Mouse (Mus musculus) embryonic facial prominence, embryonic 13.5 days (tissue): ENCODE data around the gene Mtr. TPM values are rescaled to one million over a fixed set of nuclear protein-coding genes. Genes with fewer than 3 reads are reported as not detected.

ENCODE experiments used
- ATAC-seq: fragments of 200-750 bp; cut with Nextera tagmentation; 2 replicates; pipeline ENCODE4 v1.8.0; 2017; ENCODE audit warnings: low read depth; ENCODE audit not compliant: insufficient number of reproducible peaks, insufficient read depth, low FRiP score, low TSS enrichment
- H3K27ac ChIP-seq: fragments of 300-500 bp; sonication (generic); 2 replicates; pipeline ENCODE4 v1.5.1; 2015; ENCODE audit warnings: moderate library complexity, mild to moderate bottlenecking, inconsistent platforms
- H3K27me3 ChIP-seq: fragments of 300-500 bp; sonication (generic); 2 replicates; pipeline ENCODE4 v1.6.1; 2015; ENCODE audit warnings: mild to moderate bottlenecking, inconsistent platforms
- H3K36me3 ChIP-seq: fragments of 300-500 bp; sonication (generic); 2 replicates; pipeline ENCODE4 v1.6.1; 2015; ENCODE audit warnings: mild to moderate bottlenecking, inconsistent platforms
- H3K4me1 ChIP-seq: fragments of 300-500 bp; sonication (generic); 2 replicates; pipeline ENCODE4 v1.6.1; 2015; ENCODE audit warnings: inconsistent platforms
- H3K4me2 ChIP-seq: fragments of 300-500 bp; sonication (generic); 2 replicates; pipeline ENCODE4 v1.6.1; 2015; ENCODE audit warnings: moderate library complexity, mild to moderate bottlenecking, inconsistent platforms
- H3K4me3 ChIP-seq: fragments of 300-500 bp; sonication (generic); 2 replicates; pipeline ENCODE4 v1.5.1; 2015; ENCODE audit warnings: mild to moderate bottlenecking, inconsistent platforms
- H3K9ac ChIP-seq: fragments of 300-500 bp; sonication (generic); 2 replicates; pipeline ENCODE4 v1.6.1; 2015; ENCODE audit warnings: mild to moderate bottlenecking, inconsistent platforms
- H3K9me3 ChIP-seq: fragments of 300-500 bp; sonication (generic); 2 replicates; pipeline ENCODE4 v1.6.1; 2016; ENCODE audit warnings: inconsistent platforms
- WGBS: fragments of 180-500 bp; shearing (Covaris S2); methylation state at CpG from one replicate; pipeline ENCODE4 v1.1.7; 2015; ENCODE audit warnings: mixed read lengths; 5-methylcytosine and 5-hydroxymethylcytosine counted together
- polyA plus RNA-seq: library from polyadenylated mRNA; unstranded; fragments of >200 nt; fragmentation: Nextera tagmentation; extraction: Ambion mirVana; gene quantifications from 2 replicates; pipeline ENCODE4 v1.2.1, GENCODE M21; 2015

Mtr gene
- polyA plus RNA-seq, 1 experiment from 2014 or later = 15.5 TPM

DNA sequence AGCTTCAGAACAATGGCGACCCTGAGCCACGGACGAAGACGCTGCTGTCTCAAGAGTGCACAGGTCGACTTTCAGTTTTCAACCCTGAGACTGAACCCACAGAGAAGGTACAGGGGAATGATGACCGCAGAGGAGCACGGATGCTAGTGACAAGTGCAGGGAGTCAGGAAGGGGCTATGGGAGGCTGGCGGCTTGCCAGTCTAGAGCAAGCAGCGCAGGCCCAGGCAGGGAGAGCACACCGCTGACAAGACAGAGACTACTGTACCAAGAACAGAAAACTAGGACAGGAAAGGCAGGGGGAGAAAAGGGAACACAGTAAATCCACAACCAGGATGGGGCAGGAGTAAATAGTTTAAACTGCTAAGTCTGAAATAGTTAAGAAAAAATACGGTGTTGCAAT lies 69.1 kb downstream of the Mtr start:
- H3K36me3 ChIP-seq = peaks cover 67% of the 10 kb centered on the region
- no peak overlapping the region for H3K27ac ChIP-seq

DNA sequence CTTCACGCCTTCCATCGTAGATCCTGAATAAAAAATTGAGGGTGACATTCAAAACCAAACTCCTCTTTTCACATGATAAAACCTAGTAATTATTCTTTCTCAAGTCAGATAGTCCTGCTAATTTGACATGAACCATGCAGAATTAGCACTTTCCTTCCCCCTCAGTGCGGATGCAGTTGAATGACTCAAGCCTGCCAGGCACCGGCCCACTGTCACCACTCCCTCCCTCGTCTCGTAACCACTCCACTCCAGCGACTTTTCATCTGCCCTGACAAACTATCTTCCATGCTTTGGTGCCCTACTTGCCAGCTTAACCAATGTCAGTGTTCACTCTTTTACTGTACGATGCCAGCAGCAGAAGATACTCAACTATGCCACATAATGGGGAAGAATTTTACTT lies 78.4 kb downstream of the Mtr start:
- no peaks in the 10 kb centered on the region for H3K9me3 ChIP-seq
- H3K4me3 ChIP-seq = no peak overlapping the region
- H3K27me3 ChIP-seq = no peaks in the 10 kb centered on the region
- 68% methylated on average over 8 of the region's 8 CpGs for WGBS
- no peak overlapping the region for H3K4me2 ChIP-seq
- no peak for ATAC-seq
- H3K27ac ChIP-seq = no peak overlapping the region
- H3K9ac ChIP-seq = no peak overlapping the region
- H3K36me3 ChIP-seq = peaks cover 15% of the 10 kb centered on the region
- no peaks in the 10 kb centered on the region for H3K4me1 ChIP-seq

More for the DNA sequence above, 69.1 kb downstream of the Mtr start:
- no peak overlapping the region for H3K9ac ChIP-seq
- no peak overlapping the region for H3K4me2 ChIP-seq
- 83% methylated on average over 11 of the region's 11 CpGs for WGBS
- no peaks in the 10 kb centered on the region for H3K9me3 ChIP-seq
- no peak overlapping the region for H3K4me3 ChIP-seq
- no peak for ATAC-seq
- H3K4me1 ChIP-seq = no peaks in the 10 kb centered on the region
- H3K27me3 ChIP-seq = no peaks in the 10 kb centered on the region

DNA sequence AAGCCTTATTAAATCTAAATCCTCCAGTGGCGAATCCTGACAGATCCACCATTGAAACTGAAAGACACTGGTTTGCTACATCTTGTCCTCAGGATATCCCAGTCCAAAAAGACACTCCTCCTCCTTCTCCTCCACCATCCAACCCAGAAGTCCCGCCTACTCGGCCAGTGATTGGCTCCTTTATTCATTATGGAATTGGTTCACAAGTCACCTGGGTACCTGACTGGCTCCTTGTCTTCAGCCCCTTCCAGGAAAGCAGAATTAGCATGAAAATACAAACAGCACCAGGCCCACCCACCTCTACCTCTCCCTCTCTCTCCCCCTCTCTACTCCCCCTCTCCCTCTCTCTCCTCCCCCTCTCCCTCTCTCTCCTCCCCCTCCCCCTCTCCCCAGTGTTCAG lies 81.2 kb downstream of the Mtr start:
- Histone ChIP-seq H3K27ac (no peak overlapping the region), H3K27me3 (no peaks in the 10 kb centered on the region), H3K4me3 (no peak overlapping the region), H3K9me3 (no peaks in the 10 kb centered on the region), H3K4me1 (no peaks in the 10 kb centered on the region), H3K4me2 (peak overlapping the region; percentile 21; the same call in 1 of the 2 replicates), H3K9ac (no peak overlapping the region), H3K36me3 (peaks cover 4% of the 10 kb centered on the region; the same call in 1 of the 2 replicates)
- ATAC-seq = no peak
- WGBS = 24% methylated on average over 3 of the region's 3 CpGs

DNA sequence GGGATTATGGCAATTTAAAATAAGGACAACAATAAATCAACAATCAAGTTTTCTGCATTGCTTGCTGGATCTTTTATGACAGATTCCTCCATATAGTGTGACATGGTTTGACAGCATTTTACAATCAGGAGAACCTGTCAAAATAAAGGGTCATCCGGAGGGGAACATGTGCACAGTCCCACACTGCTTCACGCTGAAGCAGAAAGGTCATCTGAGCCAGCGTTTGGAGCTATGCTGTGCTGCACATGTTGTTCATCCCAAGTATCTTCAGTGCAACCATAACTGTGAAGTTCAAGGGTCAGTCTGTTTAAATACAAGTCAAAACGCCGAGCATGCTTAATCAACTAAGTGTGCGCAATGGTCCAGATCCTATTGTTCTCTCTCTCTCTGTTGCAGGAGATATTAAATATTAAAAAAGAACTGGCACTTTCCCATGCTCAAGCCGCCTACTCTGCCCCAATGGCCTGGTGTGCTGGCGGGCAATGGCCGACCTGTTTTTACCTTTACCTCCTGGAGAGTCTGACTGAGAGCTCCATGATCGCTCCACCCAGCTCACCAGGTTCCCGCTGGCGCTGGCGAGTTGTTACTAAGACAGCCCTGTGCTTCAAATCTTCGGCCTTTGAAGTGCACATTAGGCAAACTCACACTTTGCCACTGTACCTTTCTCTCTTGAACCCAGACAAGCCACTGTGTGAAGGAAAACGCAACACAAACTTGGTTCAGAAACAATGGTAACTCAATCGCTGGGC lies 81.8 kb downstream of the Mtr start:
- no peak overlapping the region for H3K27ac ChIP-seq
- 35% methylated on average over 16 of the region's 16 CpGs for WGBS
- no peak overlapping the region for H3K9ac ChIP-seq
- H3K4me2 ChIP-seq = peak overlapping the region; percentile 21; the same call in 1 of the 2 replicates
- H3K36me3 ChIP-seq = peaks cover 4% of the 10 kb centered on the region; the same call in 1 of the 2 replicates
- H3K9me3 ChIP-seq = no peaks in the 10 kb centered on the region
- no peaks in the 10 kb centered on the region for H3K4me1 ChIP-seq
- H3K27me3 ChIP-seq = no peaks in the 10 kb centered on the region
- H3K4me3 ChIP-seq = no peak overlapping the region
- no peak for ATAC-seq

DNA sequence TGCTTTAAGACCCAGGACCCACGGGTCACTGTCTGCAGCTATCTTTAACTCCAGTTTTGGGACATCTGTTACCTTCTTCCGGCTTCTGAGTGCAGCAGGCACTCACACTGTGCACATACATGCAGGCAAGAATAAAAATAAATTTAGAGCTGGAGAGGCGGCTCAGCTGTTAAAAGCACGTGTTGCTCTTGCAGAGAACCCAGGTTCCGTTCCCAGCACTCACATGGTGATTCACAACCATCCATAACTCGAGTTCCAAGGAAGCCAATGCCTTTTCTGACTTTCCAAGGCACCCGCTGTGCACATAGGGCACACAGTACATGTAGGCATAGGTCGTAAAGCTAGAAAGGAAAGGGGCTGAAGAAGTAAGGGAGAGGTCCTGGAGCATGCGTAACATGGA lies 90.6 kb downstream of the Mtr start:
- no peaks in the 10 kb centered on the region for H3K27me3 ChIP-seq

DNA sequence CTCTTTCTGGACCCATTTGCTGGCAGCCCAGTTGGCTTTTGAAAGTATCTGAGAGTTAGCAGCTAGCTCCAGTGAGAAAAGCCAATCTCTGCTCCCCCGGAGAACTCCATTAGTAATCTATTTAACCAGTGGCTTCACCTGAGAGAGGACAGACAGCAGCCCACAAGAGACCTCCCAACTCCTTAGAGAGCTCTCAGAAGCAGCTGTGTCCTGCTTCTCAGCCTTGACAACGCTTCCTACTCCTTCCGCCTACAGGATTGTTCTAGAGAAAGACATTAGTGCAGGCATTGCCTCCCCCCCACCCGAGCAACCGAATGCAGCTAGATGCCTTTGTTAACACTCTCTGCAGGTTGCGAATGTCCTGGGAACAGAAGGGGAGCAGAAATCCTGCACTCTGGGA lies 91.5 kb downstream of the Mtr start:
- WGBS = 39% methylated on average over 6 of the region's 6 CpGs
- H3K4me1 ChIP-seq = no peaks in the 10 kb centered on the region
- no peaks in the 10 kb centered on the region for H3K27me3 ChIP-seq
- H3K9me3 ChIP-seq = no peaks in the 10 kb centered on the region
- no peak overlapping the region for H3K4me2 ChIP-seq
- no peak overlapping the region for H3K9ac ChIP-seq
- no peak for ATAC-seq
- H3K36me3 ChIP-seq = no peaks in the 10 kb centered on the region
- no peak overlapping the region for H3K4me3 ChIP-seq
- H3K27ac ChIP-seq = no peak overlapping the region

More for the DNA sequence above, 90.6 kb downstream of the Mtr start:
- no peaks in the 10 kb centered on the region for H3K36me3 ChIP-seq
- H3K4me3 ChIP-seq = no peak overlapping the region
- no peak overlapping the region for H3K27ac ChIP-seq
- H3K4me1 ChIP-seq = no peaks in the 10 kb centered on the region
- no peaks in the 10 kb centered on the region for H3K9me3 ChIP-seq
- no peak overlapping the region for H3K9ac ChIP-seq
- 83% methylated on average over 9 of the region's 9 CpGs for WGBS
- no peak for ATAC-seq
- H3K4me2 ChIP-seq = no peak overlapping the region

DNA sequence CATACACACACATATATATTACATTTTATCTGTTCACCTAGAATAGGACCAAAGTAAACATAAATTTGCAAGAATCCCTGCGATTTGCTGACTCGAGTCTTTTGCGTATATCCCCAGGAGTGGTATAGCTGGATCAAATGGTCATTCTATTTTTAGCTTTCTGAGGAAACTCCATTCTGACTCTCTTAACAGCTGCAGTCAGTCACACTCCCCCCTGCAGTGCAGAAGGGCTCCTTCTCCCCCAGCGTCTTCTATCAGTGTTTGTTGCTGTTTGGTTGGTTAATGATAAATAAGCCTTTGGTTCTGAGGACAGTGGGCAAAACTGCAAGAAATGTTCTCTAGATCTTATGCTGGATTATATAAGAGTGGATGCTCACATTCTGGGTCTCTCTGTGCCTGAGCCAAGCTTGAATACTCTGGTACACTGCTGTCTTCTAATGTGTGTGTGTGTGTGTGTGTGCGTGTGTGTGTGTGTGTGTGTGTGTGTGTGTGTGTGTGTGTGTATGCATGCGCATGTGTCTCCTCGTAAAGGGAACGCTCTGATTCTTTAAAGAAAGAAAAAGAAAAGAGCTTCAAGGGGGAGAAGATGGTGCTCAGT lies 92.4 kb downstream of the Mtr start:
- Histone ChIP-seq H3K9ac (no peak overlapping the region), H3K4me2 (no peak overlapping the region), H3K4me3 (no peak overlapping the region), H3K27me3 (no peaks in the 10 kb centered on the region), H3K4me1 (no peaks in the 10 kb centered on the region), H3K36me3 (no peaks in the 10 kb centered on the region), H3K27ac (no peak overlapping the region), H3K9me3 (no peaks in the 10 kb centered on the region)
- 66% methylated on average over 8 of the region's 8 CpGs for WGBS
- no peak for ATAC-seq

DNA sequence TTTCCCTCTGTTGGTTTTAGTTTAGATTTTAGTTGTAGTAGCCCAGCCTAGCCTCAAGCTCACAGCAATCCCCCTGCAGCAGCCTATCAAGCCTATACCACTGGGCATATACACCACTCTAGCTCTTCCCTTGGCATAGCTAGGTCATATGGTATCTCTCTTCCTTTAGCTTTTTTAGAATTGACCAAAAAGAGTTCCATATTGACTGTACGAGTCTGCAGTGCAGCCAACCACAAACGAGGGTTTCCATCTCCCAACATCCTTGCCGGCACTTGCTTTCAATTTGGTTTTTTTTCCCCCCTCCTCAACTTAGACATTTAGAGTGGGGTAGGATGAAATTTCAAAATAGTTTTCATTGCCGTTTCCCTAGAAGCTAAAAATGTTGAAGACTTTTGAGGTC lies 95.5 kb downstream of the Mtr start:
- Histone ChIP-seq H3K27me3 (no peaks in the 10 kb centered on the region), H3K4me2 (no peak overlapping the region), H3K36me3 (no peaks in the 10 kb centered on the region), H3K4me3 (no peak overlapping the region), H3K9ac (no peak overlapping the region), H3K4me1 (no peaks in the 10 kb centered on the region), H3K9me3 (no peaks in the 10 kb centered on the region), H3K27ac (no peak overlapping the region)
- ATAC-seq = no peak
- 72% methylated on average over 4 of the region's 4 CpGs for WGBS

DNA sequence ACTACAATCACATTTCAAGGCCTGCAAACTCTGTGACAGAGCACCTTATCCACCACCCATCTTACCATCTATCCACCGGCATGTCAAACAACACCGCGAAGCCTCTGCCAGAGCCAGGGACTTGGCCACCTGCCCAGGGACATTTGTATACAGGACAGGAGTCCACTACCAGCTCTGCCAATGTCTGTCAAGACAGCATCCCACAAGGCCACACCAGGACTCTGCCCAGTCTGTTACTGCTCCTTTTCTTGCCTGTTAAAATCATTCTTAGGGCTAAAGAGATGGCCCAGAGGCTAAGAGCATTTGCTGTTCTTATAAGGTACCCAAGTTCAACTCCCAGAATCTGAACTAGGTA lies 97.8 kb downstream of the Mtr start:
- H3K4me2 ChIP-seq = no peak overlapping the region
- H3K4me3 ChIP-seq = no peak overlapping the region
- H3K9me3 ChIP-seq = no peaks in the 10 kb centered on the region
- 83% methylated on average over 3 of the region's 3 CpGs for WGBS
- no peaks in the 10 kb centered on the region for H3K36me3 ChIP-seq
- no peak overlapping the region for H3K9ac ChIP-seq
- H3K27me3 ChIP-seq = no peaks in the 10 kb centered on the region
- H3K27ac ChIP-seq = no peak overlapping the region
- no peak for ATAC-seq
- H3K4me1 ChIP-seq = no peaks in the 10 kb centered on the region

DNA sequence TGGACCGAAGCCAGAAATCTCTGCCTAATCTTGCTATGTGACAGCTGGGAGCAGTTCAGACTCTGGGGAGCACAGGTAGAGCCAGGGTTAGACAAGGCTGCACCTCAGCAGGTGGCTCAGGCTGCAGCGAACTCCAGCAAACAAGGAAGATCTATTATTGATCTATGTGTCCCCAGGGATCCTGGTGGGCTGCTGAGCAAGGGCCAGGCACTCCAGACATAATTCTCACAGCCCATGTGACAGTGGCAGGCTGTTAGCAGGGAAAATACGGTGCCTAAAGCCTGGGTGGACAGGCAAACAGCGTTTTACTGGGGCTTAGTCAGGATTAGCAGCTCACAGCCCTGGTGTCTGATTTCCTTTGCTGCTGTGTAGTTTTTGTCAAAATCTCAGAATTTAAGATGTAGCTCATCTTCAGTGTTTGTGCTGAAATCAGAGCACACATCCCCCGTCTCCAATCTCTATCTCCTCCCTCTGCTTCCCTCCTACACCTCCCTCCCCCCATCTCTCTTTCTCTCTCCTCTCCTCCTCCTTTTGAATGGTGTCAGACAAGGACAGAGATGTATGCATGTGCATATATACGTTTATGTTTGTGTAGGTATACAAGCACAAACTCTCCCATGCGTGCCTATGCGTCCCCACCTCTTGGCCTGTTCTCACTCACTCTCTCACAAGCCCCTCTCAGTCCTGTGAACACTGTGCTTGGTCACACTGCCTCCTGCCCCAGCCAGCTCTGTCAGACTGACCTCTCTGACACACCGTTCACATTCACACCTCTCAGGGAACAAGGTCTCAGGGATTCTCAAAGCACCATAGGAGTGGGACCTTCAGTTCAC lies 98.4 kb downstream of the Mtr start:
- H3K36me3 ChIP-seq = no peaks in the 10 kb centered on the region
- no peak overlapping the region for H3K27ac ChIP-seq
- H3K9ac ChIP-seq = no peak overlapping the region
- no peak overlapping the region for H3K4me3 ChIP-seq
- no peak overlapping the region for H3K4me2 ChIP-seq
- H3K9me3 ChIP-seq = no peaks in the 10 kb centered on the region
- ATAC-seq = no peak
- H3K27me3 ChIP-seq = no peaks in the 10 kb centered on the region
- 49% methylated on average over 9 of the region's 9 CpGs for WGBS
- H3K4me1 ChIP-seq = no peaks in the 10 kb centered on the region

DNA sequence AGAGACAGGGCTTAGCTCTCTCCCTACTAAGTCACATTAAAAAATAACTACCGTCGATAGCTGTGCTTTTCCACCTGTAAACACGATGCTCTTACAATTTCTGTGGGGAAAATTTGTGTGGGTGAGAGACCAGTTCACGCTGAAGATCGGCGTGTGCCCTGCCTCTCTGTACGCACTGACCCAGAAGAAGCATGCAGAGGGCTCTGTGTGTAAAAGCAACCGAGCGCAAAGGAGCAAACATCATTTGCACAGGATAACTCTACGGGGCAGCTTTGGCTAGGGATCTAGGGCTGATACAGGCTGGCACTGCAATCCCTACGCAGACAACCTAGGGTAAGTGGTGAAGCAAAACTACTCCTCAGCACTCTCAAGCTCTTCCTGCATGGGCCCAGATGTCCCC lies 104.0 kb downstream of the Mtr start:
- H3K9me3 ChIP-seq = no peaks in the 10 kb centered on the region
- H3K27me3 ChIP-seq = no peaks in the 10 kb centered on the region
- H3K36me3 ChIP-seq = no peaks in the 10 kb centered on the region
- H3K4me1 ChIP-seq = no peaks in the 10 kb centered on the region
- H3K9ac ChIP-seq = no peak overlapping the region
- H3K27ac ChIP-seq = no peak overlapping the region
- H3K4me2 ChIP-seq = no peak overlapping the region
- 83% methylated on average over 11 of the region's 11 CpGs for WGBS
- no peak for ATAC-seq
- no peak overlapping the region for H3K4me3 ChIP-seq
